Mouse (Mus musculus) heart, embryonic 16.5 days (tissue): ENCODE measurements around the gene Cwc25. TPM values are rescaled to one million over a fixed set of nuclear protein-coding genes. Genes with fewer than 3 reads are reported as not detected.

Experiments used
- ATAC-seq: fragments of 200-750 bp; cut with Nextera tagmentation; replicated peaks from 2 replicates; pipeline ENCODE4 v1.8.0; 2017; ENCODE audit warnings: moderate number of reproducible peaks; ENCODE audit not compliant: insufficient read depth, low FRiP score; ENCODE audit errors: extremely low read depth
- H3K27ac ChIP-seq: fragments of 300-500 bp; sonication (generic); 2 replicates; pipeline ENCODE4 v1.5.1; 2014; ENCODE audit warnings: mild to moderate bottlenecking, low read length, control low read depth, moderate library complexity
- H3K27me3 ChIP-seq: fragments of 300-500 bp; sonication (generic); 2 replicates; pipeline ENCODE4 v1.6.1; 2014; ENCODE audit warnings: low read length, mixed read lengths; ENCODE audit not compliant: control insufficient read depth, insufficient read depth
- H3K36me3 ChIP-seq: fragments of 300-500 bp; sonication (generic); 2 replicates; pipeline ENCODE4 v1.6.1; 2014; ENCODE audit not compliant: control insufficient read depth, insufficient read depth
- H3K4me1 ChIP-seq: fragments of 300-500 bp; sonication (generic); 2 replicates; pipeline ENCODE4 v1.6.1; 2014; ENCODE audit warnings: low read length, mixed read lengths; ENCODE audit not compliant: control insufficient read depth, insufficient read depth
- H3K4me2 ChIP-seq: fragments of 300-500 bp; sonication (generic); 2 replicates; pipeline ENCODE4 v1.6.1; 2014; ENCODE audit warnings: low read depth, mild to moderate bottlenecking, control low read depth, low read length
- H3K4me3 ChIP-seq: fragments of 300-500 bp; sonication (generic); 2 replicates; pipeline ENCODE4 v1.5.1; 2014; ENCODE audit warnings: mild to moderate bottlenecking, control low read depth, low read length
- H3K9ac ChIP-seq: fragments of 300-500 bp; sonication (generic); 2 replicates; pipeline ENCODE4 v1.6.1; 2014; ENCODE audit warnings: low read length, control low read depth
- H3K9me3 ChIP-seq: fragments of 300-500 bp; sonication (generic); replicated peaks from 2 replicates; pipeline ENCODE4 v1.6.1; 2016; ENCODE audit warnings: low read length; ENCODE audit not compliant: control insufficient read depth
- WGBS: fragments of 180-500 bp; shearing (Covaris S2); extraction: QIAGEN DNeasy Blood & Tissue Kit; methylation state at CpG from one replicate; pipeline ENCODE4 v1.1.7; 2014; 5-methylcytosine and 5-hydroxymethylcytosine counted together
- polyA plus RNA-seq: library from polyadenylated mRNA; unstranded; fragments of >200 nt; fragmentation: Nextera tagmentation; extraction: Ambion mirVana; gene quantifications from 2 replicates; pipeline ENCODE4 v1.2.1, GENCODE M21; 2015

The Cwc25 gene
- polyA plus RNA-seq, 1 experiment from 2014 or later, result 12.5 TPM

GRCm38 (mm10) chr11:97802495-97802894, 36.1 kb upstream of the Cwc25 start:
- Histone ChIP-seq H3K27me3 (no peaks in the 10 kb centered on the region), H3K4me1 (peaks cover 61% of the 10 kb centered on the region), H3K4me3 (no peak overlapping the region), H3K36me3 (no peaks in the 10 kb centered on the region), H3K4me2 (peak overlapping the region; percentile 94; the same call in 1 of the 2 replicates), H3K9ac (no peak overlapping the region), H3K27ac (no peak overlapping the region), H3K9me3 (no peaks in the 10 kb centered on the region)
- 60% methylated on average over 6 of the region's 6 CpGs for WGBS
- no peak for ATAC-seq

DNA sequence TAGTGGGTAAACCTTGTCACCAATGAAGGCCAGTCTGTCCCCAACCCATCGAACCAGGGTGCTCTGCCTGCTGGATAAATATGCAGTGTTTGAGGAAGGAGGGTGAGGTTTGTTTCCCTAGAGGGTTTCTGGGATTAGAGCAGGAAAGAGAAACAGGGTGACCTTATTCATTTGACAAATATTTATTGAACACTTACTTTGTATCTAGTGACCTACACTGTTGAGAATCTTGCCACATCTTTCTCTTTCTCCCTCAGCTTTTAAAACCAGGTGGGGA, 35.8 kb upstream of the Cwc25 start:
- Histone ChIP-seq H3K27me3 (no peaks in the 10 kb centered on the region), H3K36me3 (no peaks in the 10 kb centered on the region), H3K9me3 (no peaks in the 10 kb centered on the region), H3K27ac (peak overlapping the region; percentile 97; the same call in 1 of the 2 replicates), H3K4me2 (peak overlapping the region; percentile 94), H3K4me3 (peak overlapping the region; percentile 84; the same call in 1 of the 2 replicates), H3K9ac (peak overlapping the region; percentile 94; the same call in 1 of the 2 replicates), H3K4me1 (peaks cover 60% of the 10 kb centered on the region)
- ATAC-seq, result no peak
- WGBS, result 27% methylated on average over 1 of the region's 1 CpGs

DNA sequence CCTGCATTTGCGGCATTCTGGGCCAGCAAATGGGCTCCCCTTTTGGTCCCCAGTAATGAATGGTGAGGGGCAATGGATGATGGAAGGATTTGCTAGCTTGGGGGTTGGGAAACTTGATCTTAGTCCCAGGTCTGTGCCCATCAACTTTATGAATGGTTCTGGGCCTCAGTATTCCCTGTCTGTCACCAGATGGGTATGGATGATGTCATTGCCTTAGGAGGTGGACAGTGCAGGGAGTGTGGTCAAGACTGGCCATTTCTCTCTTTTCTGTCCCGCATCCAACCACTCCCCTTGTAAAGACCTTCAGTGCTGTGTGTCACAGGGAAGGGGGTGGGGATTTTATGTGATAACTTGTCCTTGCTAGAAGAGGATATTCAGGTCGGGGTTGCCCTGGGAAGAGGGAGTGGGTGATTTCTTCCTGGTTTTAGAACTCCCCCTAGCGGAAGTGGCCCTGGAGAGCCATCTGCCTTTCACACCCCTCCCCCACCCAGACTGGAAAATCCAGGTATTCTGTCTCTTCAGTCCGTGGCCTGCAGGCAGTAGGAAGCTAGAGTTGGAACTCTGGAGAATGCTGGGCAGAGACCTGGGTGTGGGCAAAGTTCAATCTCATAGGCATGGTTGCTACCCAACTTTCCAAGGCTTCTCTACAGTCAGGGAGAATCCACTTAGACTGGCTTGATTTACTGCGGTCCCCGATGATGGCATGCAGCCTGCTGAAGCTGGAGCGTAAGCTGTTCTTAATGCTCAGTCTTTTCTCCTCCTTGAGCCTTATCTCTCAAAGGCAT, 35.2 kb upstream of the Cwc25 start:
- Histone ChIP-seq H3K9ac (peak overlapping the region; percentile 94), H3K4me3 (peak overlapping the region; percentile 84), H3K9me3 (no peaks in the 10 kb centered on the region), H3K27me3 (no peaks in the 10 kb centered on the region), H3K4me1 (peaks cover 56% of the 10 kb centered on the region), H3K4me2 (peak overlapping the region; percentile 94), H3K27ac (peak overlapping the region; percentile 97), H3K36me3 (no peaks in the 10 kb centered on the region)
- no peak for ATAC-seq
- WGBS, result 27% methylated on average over 8 of the region's 8 CpGs

- H3K27ac ChIP-seq, result peak overlapping the region; percentile 97
- peak overlapping the region; percentile 84 for H3K4me3 ChIP-seq
- H3K27me3 ChIP-seq, result no peaks in the 10 kb centered on the region
- no peak for ATAC-seq
- H3K9me3 ChIP-seq, result no peaks in the 10 kb centered on the region
- peaks cover 49% of the 10 kb centered on the region for H3K4me1 ChIP-seq
- no peaks in the 10 kb centered on the region for H3K36me3 ChIP-seq
- H3K4me2 ChIP-seq, result peak overlapping the region; percentile 94
- 5% methylated on average over 17 of the region's 17 CpGs for WGBS
- H3K9ac ChIP-seq, result peak overlapping the region; percentile 94
Observed at GRCm38 (mm10) chr11:97800691-97801408, 34.5 kb upstream of the Cwc25 start.

GRCm38 (mm10) chr11:97799994-97800690, 33.8 kb upstream of the Cwc25 start:
- Histone ChIP-seq H3K36me3 (no peaks in the 10 kb centered on the region), H3K27me3 (no peaks in the 10 kb centered on the region), H3K9ac (peak overlapping the region; percentile 94), H3K27ac (peak overlapping the region; percentile 97), H3K4me3 (peak overlapping the region; percentile 84), H3K4me2 (peak overlapping the region; percentile 94), H3K9me3 (no peaks in the 10 kb centered on the region), H3K4me1 (peaks cover 42% of the 10 kb centered on the region)
- 0% methylated on average over 30 of the region's 43 CpGs for WGBS
- peak; percentile 70 for ATAC-seq

DNA sequence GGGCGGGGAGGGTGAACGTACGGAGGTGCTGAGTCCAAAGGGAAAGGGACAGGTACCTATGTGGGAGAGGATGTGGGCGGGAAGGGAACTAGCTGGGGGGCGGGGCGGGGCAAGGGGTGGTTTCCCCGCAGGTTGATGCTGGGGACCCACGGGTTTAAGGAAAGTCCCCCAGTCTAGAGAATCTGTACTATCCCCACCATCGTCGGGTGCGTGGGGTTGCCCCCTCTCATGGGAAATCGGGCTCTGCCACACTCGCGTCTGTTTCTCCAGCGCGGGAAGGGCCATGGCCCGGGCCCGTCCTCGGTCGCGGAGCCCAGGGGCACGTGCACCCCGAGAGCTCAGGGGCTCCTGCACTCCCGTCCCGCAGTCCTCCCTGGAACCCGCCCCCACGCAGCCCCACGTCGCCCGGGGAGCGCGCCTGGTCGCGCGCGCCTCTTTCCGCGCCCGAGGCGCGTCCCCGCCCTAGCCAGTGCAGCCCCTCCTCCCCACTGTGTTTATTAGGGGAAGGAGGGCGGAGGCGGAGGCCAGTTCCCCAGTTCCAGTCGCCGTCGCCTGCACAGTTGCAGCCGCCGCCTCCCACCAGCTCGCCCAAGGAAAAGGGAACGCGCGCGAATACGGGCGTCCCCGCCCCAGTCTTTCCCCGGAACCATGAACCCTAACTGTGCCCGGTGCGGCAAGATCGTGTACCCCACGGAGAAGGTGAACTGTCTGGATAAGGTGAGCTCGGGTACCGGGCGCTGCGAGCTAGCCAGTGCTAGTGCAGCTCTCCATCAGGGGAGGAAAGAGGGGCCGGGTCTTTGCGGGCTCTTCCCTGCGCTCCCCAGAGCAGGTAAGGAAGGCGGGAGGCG, 33.0 kb upstream of the Cwc25 start:
- H3K36me3 ChIP-seq, result no peaks in the 10 kb centered on the region
- H3K4me2 ChIP-seq, result peak overlapping the region; percentile 94
- WGBS, result under 1% methylated on average over 71 of the region's 71 CpGs
- H3K4me1 ChIP-seq, result peaks cover 34% of the 10 kb centered on the region
- ATAC-seq, result peak; percentile 82
- H3K9ac ChIP-seq, result peak overlapping the region; percentile 94
- H3K27ac ChIP-seq, result peak overlapping the region; percentile 97
- H3K9me3 ChIP-seq, result no peaks in the 10 kb centered on the region
- no peaks in the 10 kb centered on the region for H3K27me3 ChIP-seq
- H3K4me3 ChIP-seq, result peak overlapping the region; percentile 84

- peak within 1 kb of the TSS; percentile 84 for H3K4me3 ChIP-seq
- no peaks in the 10 kb centered on the region for H3K27me3 ChIP-seq
- under 1% methylated on average over 11 of the region's 11 CpGs for WGBS
- peak; percentile 14 for ATAC-seq
- H3K9ac ChIP-seq, result peak within 1 kb of the TSS; percentile 94
- H3K9me3 ChIP-seq, result no peaks in the 10 kb centered on the region
- H3K36me3 ChIP-seq, result no peaks in the 10 kb centered on the region
- H3K4me2 ChIP-seq, result peak within 1 kb of the TSS; percentile 94
- peaks cover 28% of the 10 kb centered on the region for H3K4me1 ChIP-seq
- H3K27ac ChIP-seq, result peak within 1 kb of the TSS; percentile 97
Observed at GRCm38 (mm10) chr11:97798782-97799145, 32.4 kb upstream of the Cwc25 start, which contains the start of gene Lasp1. Gene Lasp1 (plus strand): TSS chr11:97799000.

GRCm38 (mm10) chr11:97798083-97798435, 31.7 kb upstream of the Cwc25 start:
- Histone ChIP-seq H3K27ac (no peak overlapping the region), H3K36me3 (no peaks in the 10 kb centered on the region), H3K9ac (no peak overlapping the region), H3K9me3 (no peaks in the 10 kb centered on the region; the same call in 1 of the 2 replicates), H3K4me2 (peak overlapping the region; percentile 94; the same call in 1 of the 2 replicates), H3K4me1 (peaks cover 25% of the 10 kb centered on the region), H3K27me3 (no peaks in the 10 kb centered on the region), H3K4me3 (peak overlapping the region; percentile 84)
- WGBS, result 47% methylated on average over 8 of the region's 8 CpGs
- no peak for ATAC-seq
